Mouse (Mus musculus) megakaryocyte, embryonic 14.5 days (primary cell): ENCODE measurements around the gene Sema6d. TPM values are rescaled to one million over a fixed set of nuclear protein-coding genes. Genes with fewer than 3 reads are reported as not detected.
"Not testable (repeated sequence)": the region's sequence is repeated elsewhere in the genome, so short reads cannot be mapped to it uniquely, and the experiment has no call there.

ENCODE experiments used
- H3K27me3 ChIP-seq: replicated peaks from 2 replicates; pipeline ENCODE3; 2012; ENCODE audit warnings: inconsistent platforms
- H3K36me3 ChIP-seq: replicated peaks from 2 replicates; pipeline ENCODE3; 2012; ENCODE audit warnings: low read length, inconsistent platforms, mixed read lengths
- H3K4me1 ChIP-seq: 2 replicates; pipeline ENCODE4 v1.6.1; 2012; ENCODE audit warnings: inconsistent platforms
- H3K4me3 ChIP-seq: replicated peaks from 2 replicates; pipeline ENCODE3; 2012; ENCODE audit warnings: moderate library complexity, mild to moderate bottlenecking, inconsistent platforms
- H3K9me3 ChIP-seq: 2 replicates; pipeline ENCODE4 v1.6.1; 2012; ENCODE audit warnings: inconsistent platforms
- FLI1 ChIP-seq: IDR thresholded peaks from 2 replicates; pipeline ENCODE4 v1.6.1; 2012; ENCODE audit warnings: low read length, inconsistent platforms, mixed read lengths
- GATA1 ChIP-seq: IDR thresholded peaks from 3 replicates; pipeline ENCODE4 v1.6.1; 2012; ENCODE audit warnings: mixed read lengths, low read length, inconsistent platforms, borderline replicate concordance
- polyA plus RNA-seq: library from polyadenylated mRNA; stranded (reverse); fragments of >175 nt; gene quantifications from 2 replicates; pipeline ENCODE4 v1.2.3, GENCODE M21; 2012; ENCODE audit warnings: low replicate concordance; ENCODE audit not compliant: insufficient read depth

The Sema6d gene
- polyA plus RNA-seq, 1 experiment, result 2.3 TPM

DNA sequence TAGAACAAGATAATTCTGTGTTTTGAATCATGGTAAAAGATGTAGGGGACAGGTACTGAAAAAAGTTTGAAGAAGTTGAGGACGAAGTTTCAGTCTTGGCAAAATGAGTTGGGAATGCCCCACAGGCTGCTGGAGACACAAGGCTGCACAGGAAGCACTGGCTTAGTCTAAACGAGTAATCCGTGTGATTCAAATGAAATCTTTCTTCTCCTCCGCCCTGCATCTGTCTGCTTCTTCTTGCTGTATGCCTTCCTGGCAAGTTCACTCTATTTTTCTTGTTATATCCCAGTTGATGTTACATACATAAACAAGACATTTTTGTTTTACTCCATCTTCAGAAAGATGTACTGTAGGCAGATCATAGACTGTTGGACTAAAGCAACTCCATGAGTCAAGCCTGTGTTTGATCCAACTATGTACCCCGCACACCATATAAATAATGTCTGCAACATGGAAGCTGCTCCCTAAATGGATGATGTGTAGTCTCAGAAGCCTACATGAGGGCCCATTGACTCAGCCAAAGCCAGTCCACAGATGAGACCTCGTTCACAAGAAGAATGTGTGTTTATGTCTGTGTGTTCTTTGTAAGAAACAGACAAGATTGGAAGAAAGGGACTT lies 234.4 kb downstream of the Sema6d start:
- no peaks in the 10 kb centered on the region for H3K36me3 ChIP-seq
- no peaks in the 10 kb centered on the region for H3K9me3 ChIP-seq
- no peaks in the 10 kb centered on the region for H3K27me3 ChIP-seq
- H3K4me1 ChIP-seq, result no peaks in the 10 kb centered on the region
- no peak overlapping the region for H3K4me3 ChIP-seq
- TF ChIP-seq GATA1, result no peak
- TF ChIP-seq FLI1, result no peak

DNA sequence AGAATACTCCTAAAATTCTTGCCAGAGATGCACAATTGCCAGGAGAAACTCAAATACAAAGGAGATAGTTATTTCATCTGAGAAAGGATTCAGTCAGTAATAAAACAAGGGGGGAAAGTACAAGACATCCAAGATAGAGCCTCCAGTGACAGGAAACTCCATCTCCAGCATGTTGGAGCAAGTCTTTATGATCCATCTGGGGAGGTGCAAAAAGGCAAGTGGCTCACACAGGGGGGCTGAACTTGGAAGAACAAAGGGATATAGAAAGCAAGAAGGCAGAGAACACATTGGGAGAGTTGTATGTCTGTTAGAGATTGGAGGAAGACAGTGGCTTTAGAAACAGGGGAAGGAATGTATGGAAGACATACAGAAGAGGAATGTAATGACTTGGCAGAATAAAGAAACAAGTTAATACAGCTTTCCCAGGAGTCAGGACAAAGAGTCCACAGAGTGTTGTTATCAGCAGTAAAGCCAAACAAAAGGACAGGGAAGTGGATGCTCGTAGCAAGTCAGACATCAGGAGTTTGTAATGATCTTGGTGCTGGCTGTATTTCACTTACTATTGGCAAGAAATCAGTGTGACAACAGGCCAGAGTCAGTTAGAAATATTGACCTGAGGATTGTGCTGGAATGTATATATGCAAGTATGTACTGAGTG lies 239.8 kb downstream of the Sema6d start:
- no peak for TF ChIP-seq GATA1
- TF ChIP-seq FLI1, result no peak
- Histone ChIP-seq H3K4me1 (no peaks in the 10 kb centered on the region), H3K36me3 (no peaks in the 10 kb centered on the region), H3K9me3 (peaks cover 8% of the 10 kb centered on the region), H3K4me3 (no peak overlapping the region), H3K27me3 (no peaks in the 10 kb centered on the region)

DNA sequence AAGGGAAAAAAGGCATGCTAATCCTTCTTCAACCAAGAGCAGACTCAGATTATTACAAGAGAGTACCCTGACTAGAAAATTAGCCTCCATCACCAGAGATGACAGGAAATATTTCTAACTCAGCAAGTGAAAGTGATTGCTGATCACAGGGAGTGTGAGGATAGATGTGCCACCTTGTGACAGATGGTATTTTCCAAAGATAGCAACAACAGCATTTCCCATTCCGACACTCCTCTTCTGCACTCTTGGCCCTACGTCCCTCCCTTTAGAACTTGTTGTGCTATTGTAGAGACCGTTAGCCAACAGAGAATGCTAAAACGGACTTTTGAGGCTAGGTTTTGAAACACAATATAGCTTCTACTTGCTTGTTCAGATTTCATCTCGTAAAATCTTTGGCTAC lies 243.1 kb downstream of the Sema6d start:
- H3K36me3 ChIP-seq, result no peaks in the 10 kb centered on the region
- peaks cover 12% of the 10 kb centered on the region for H3K9me3 ChIP-seq
- H3K27me3 ChIP-seq, result no peaks in the 10 kb centered on the region
- H3K4me3 ChIP-seq, result no peak overlapping the region
- H3K4me1 ChIP-seq, result peaks cover 8% of the 10 kb centered on the region; the same call in 1 of the 2 replicates
- TF ChIP-seq FLI1 (no peak), GATA1 (no peak)

DNA sequence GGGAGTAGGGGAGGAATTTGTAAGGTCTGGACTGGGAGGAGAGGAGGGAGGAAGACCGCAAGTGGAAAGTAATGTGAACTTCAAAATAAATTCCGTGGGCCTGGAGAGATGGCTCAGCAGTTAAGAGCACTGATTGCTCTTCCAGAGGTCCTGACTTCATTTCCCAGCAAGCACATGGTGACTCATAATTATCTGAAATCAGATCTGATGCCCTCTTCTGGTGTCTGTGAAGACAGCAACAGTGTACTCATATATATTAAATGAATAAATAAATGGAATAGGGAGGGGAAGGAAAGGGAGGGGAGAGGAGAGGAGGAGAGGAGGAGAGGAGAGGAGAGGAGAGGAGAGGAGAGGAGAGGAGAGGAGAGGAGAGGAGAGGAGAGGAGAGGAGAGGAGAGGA lies 244.9 kb downstream of the Sema6d start:
- H3K9me3 ChIP-seq, result peaks cover 12% of the 10 kb centered on the region
- not testable (repeated sequence) for H3K36me3 ChIP-seq, H3K27me3 ChIP-seq, H3K4me1 ChIP-seq, H3K4me3 ChIP-seq

DNA sequence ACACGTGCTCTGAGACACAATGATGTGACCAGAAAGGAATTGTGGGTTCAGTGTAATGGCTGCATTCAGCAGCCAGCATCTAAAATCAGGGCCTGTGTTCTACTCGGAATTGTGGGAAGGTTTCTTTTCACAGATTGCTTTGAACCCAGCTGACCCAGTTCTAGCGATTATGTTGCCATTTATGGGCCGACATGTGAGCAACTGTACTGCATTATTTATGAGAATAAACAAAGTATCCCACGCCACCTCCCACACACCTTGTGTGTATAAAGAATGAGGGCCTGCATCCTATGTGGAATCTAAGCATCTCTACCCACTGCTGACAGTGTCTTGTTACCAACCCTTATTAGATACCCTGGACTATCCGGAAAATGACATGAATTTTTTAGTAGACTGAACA lies 248.5 kb downstream of the Sema6d start:
- no peaks in the 10 kb centered on the region for H3K36me3 ChIP-seq
- peaks cover 4% of the 10 kb centered on the region; the same call in 1 of the 2 replicates for H3K9me3 ChIP-seq
- TF ChIP-seq FLI1 (no peak), GATA1 (no peak)
- no peak overlapping the region for H3K4me3 ChIP-seq
- peaks cover 8% of the 10 kb centered on the region; the same call in 1 of the 2 replicates for H3K4me1 ChIP-seq
- H3K27me3 ChIP-seq, result no peaks in the 10 kb centered on the region

DNA sequence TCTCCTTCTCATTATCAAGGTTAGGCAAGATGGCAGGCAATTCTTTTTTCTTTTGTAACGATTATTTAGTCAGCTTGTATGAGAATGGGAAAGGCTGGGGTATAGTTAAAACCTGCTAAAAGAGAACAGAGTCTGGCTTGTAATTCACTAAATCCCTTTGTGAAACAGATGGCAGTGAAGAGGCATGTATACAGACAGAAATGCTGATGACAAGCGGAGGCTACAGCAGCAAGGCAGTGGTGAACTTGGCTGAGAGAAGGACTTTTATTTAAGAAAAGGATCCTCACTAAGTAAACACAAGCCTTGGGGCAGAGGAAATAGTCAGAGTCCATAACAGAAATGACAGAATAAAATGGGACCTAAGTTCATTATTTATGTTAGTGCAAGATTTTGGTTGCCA lies 264.4 kb downstream of the Sema6d start:
- no peak for TF ChIP-seq GATA1
- TF ChIP-seq FLI1, result no peak
- Histone ChIP-seq H3K4me1 (no peaks in the 10 kb centered on the region), H3K36me3 (no peaks in the 10 kb centered on the region), H3K27me3 (no peaks in the 10 kb centered on the region), H3K4me3 (no peak overlapping the region), H3K9me3 (peaks cover 9% of the 10 kb centered on the region; the same call in 1 of the 2 replicates)

DNA sequence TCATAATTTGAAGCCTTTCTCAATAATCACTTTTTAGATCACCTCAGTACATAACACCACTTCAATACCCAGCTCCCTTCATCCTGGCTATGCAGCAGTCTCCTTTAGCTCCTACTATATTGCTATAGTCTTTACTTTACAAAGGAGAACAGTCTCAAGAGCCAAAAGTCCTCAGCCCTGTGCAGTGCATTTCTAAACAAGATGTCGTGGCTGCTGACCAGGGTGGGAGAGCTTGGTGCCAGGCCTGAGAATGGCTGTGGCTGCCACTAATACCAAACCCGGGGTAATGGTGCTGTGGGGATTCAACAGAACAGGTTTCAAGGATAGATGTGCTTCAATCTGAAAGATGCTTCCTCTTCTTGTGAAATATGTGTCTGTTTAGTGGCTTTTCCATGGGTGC lies 264.9 kb downstream of the Sema6d start:
- TF ChIP-seq FLI1, result no peak
- no peak for TF ChIP-seq GATA1
- H3K4me1 ChIP-seq, result no peaks in the 10 kb centered on the region
- no peak overlapping the region for H3K4me3 ChIP-seq
- no peaks in the 10 kb centered on the region for H3K36me3 ChIP-seq
- no peaks in the 10 kb centered on the region for H3K27me3 ChIP-seq
- peaks cover 9% of the 10 kb centered on the region; the same call in 1 of the 2 replicates for H3K9me3 ChIP-seq

DNA sequence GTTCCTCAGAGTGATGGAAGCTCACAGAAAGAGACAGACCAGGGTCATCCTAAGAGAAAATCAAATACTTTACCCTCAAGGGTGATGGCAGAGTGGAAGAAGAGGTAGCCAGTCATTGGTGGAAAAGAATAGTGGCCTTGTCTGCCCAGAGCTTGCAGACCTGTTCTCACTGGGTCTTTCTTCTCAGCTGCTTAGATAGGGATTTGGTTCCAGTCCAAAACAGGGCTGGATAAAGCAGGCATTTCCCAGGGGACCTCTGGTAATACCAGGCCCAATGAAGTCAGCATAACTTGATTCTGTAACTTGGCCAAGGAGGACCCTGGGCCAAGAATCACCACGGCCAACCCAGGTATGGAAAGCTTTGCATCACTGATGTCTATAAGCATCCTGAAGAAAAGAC lies 279.5 kb downstream of the Sema6d start:
- H3K4me1 ChIP-seq, result no peaks in the 10 kb centered on the region
- H3K36me3 ChIP-seq, result no peaks in the 10 kb centered on the region
- TF ChIP-seq GATA1 (no peak), FLI1 (no peak)
- no peak overlapping the region for H3K4me3 ChIP-seq
- no peaks in the 10 kb centered on the region for H3K27me3 ChIP-seq
- H3K9me3 ChIP-seq, result no peaks in the 10 kb centered on the region

DNA sequence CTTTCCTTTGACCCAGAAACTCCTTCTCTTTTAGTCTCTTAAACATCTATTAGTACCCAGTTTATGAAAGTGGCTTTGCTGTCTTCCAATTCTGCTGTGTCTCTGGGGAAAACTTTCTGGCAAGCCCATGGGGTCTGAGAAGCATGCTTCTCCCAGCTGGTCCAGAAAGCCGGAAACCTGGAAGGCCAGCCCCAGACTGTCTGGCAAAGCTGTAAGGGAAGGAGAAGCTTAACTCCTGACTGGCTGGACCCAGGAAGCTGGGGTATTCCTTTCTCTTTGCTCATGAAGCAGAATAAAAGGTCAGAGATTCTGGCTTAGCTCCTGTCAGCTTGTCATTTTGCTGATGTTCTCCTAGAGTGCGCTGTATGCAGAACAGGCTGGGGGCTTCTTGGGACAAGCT lies 280.2 kb downstream of the Sema6d start:
- Histone ChIP-seq H3K9me3 (no peaks in the 10 kb centered on the region), H3K4me1 (no peaks in the 10 kb centered on the region), H3K36me3 (no peaks in the 10 kb centered on the region), H3K4me3 (no peak overlapping the region), H3K27me3 (no peaks in the 10 kb centered on the region)
- TF ChIP-seq FLI1 (no peak), GATA1 (no peak)

DNA sequence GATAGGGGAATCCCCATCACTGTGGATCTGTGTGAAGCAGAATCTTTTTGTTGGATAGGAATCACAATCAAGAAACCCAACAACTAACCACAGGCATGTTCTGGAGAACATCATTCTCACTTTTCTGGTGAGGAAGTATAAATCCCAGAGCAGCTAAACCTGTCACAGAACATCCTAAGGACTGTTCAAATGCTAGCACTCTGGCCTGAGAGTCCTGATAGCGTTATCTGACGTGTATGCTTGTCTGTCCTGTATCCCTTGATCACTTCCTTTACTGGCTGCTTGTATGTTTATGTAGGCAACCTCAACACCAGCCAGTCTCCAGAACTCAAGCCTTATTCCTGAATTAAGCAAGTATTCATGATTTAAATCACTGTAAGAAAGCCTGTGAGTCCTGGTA lies 281.6 kb downstream of the Sema6d start:
- TF ChIP-seq GATA1, result no peak
- no peak for TF ChIP-seq FLI1
- H3K4me1 ChIP-seq, result no peaks in the 10 kb centered on the region
- no peaks in the 10 kb centered on the region for H3K9me3 ChIP-seq
- no peaks in the 10 kb centered on the region for H3K27me3 ChIP-seq
- H3K36me3 ChIP-seq, result no peaks in the 10 kb centered on the region
- no peak overlapping the region for H3K4me3 ChIP-seq
